Mouse (Mus musculus) Patski (cell line): ENCODE measurements at regions not wholly inside any gene's neighbourhood (a gene's known extent, or its start where the extent isn't known, plus 50 kb on each side); places are given as distances from the start of the nearest gene placed in this dataset.

ENCODE experiments used
- ATAC-seq: fragments of 100-300 bp; one replicate; pipeline ENCODE4 v1.8.0; 2021
- CTCF ChIA-PET: fragments of 350-600 bp; sonication (Branson Sonifier 250); formaldehyde crosslinking; loops from one replicate; lab custom pipeline; 2022; ENCODE audit warnings: inconsistent platforms; lab: Charles Lee
- POLR2A ChIA-PET: fragments of 350-600 bp; sonication (Branson Sonifier 250); formaldehyde crosslinking; loops from one replicate; lab custom pipeline; 2022; ENCODE audit warnings: antibody characterized with exemption, inconsistent platforms; lab: Charles Lee
- DNase-seq: peaks from one replicate; pipeline ENCODE4 v3.0.0-alpha.2; 2011; ENCODE audit warnings: low read depth, low spot score
- H3K27me3 ChIP-seq: fragments of 371-371 bp; one replicate; pipeline ENCODE4 v1.5.1; 2021
- CTCF ChIP-seq: fragments of 100-300 bp; IDR thresholded peaks from one replicate; pipeline ENCODE4 v1.5.1; 2021
- in situ Hi-C: fragments of 300-500 bp; cut with MboI; formaldehyde crosslinking; loops from 3 replicates; pipeline ENCODE4 v1.11.1; 2018; ENCODE audit warnings: low pct_unique_long_range_greater_than_20kb, mixed read lengths

DNA sequence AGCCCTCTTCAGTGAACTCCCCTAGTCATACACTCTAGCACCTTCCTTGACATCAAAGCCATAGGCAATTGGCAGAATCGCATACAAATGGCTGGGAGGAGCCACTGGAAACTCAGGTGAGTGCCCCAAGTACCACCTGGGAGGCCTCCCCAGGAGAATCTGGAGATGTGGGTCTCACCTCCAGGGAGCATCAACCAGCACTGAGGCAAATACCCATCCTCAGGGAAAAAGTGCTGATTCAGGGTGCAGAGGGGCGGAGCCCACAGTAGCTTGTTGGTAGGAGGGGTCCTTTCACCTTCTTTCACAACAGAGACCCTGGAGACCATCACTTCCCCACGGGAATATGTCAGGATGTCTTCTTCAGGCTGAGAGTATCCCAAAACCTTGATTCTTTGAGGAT lies 53.4 kb upstream of the Eln start:
- in situ Hi-C loops: no loop called here
- CTCF ChIA-PET: no interaction called here
- TF ChIP-seq CTCF: no peak
- H3K27me3 ChIP-seq: no peaks in the 10 kb centered on the region
- ATAC-seq: no peak
- DNase-seq: no peak
- POLR2A ChIA-PET: no interaction called here

DNA sequence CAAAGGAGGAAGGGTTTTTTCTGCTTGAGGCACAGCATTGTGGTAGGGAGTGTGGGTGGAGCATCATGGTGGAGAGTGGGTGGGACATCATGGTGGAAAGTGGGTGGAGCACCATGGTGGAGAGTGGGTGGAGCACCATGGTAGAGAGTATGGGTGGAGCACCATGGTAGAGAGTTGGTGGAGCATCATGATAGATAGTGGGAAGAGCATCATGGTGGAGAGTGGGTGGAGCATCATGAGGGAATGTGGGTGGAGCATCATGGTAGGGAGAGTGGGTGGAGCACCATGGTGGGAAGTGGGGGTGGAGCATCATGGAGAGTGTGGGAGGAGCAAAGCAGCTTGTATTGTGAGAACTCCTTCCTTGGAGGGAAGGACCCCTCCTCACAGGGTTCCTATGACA lies 52.8 kb upstream of the Eln start:
- H3K27me3 ChIP-seq: no peaks in the 10 kb centered on the region
- CTCF ChIA-PET: no interaction called here
- DNase-seq (no peak), ATAC-seq (no peak)
- POLR2A ChIA-PET: no interaction called here
- in situ Hi-C loops: no loop called here
- no peak for TF ChIP-seq CTCF

DNA sequence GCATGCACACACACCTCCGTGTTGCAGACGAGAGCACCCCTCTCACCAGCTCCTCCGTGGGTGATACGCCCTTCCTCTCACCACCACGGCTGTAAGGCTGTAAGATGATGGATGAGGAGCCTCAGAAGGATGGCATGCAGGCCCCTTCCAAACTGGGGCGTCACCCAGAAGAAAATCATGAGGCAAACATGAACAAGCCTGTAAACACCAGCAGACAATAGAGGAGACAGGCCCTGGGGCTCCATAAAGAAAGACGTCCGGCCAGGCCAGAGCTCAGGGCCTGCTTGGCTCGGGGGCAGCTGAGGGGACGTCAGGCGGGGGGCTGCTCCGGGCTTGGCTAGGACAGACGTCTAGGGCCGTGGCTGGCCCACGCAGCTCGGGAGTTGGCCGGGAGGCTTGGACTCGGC lies 50.6 kb upstream of the Eln start:
- no peak for ATAC-seq
- TF ChIP-seq CTCF: no peak
- CTCF ChIA-PET: no interaction called here
- POLR2A ChIA-PET: no interaction called here
- H3K27me3 ChIP-seq: no peaks in the 10 kb centered on the region
- in situ Hi-C loops: no loop called here
- no peak for DNase-seq
